Mouse (Mus musculus): ENCODE results near the gene H2afv. TPM values are rescaled to one million over a fixed set of nuclear protein-coding genes. Genes with fewer than 3 reads are reported as not detected.

H2afv gene
- polyA plus RNA-seq, 1 experiment, result 37.2 TPM

- TF ChIP-seq GATA1 (IDR thresholded peaks at IDR 0.05; ENCODE audit: low read length), result no peak
Measured at GRCm38 (mm10) chr11:6475867-6476484, 31.7 kb upstream of the H2afv start, which contains the start of gene Purb. TSS of gene Purb (minus strand) at chr11:6475917.

- no peak for TF ChIP-seq GATA1 (IDR thresholded peaks at IDR 0.05; ENCODE audit: low read length)
Measured at GRCm38 (mm10) chr11:6474874-6475731, 30.9 kb upstream of the H2afv start.

GRCm38 (mm10) chr11:6474381-6474780, 30.1 kb upstream of the H2afv start:
- TF ChIP-seq GATA1 (IDR thresholded peaks at IDR 0.05; ENCODE audit: low read length), result no peak

- TF ChIP-seq GATA1 (IDR thresholded peaks at IDR 0.05; ENCODE audit: low read length), result no peak
Measured at GRCm38 (mm10) chr11:6472076-6472475, 27.8 kb upstream of the H2afv start.

- no peak for TF ChIP-seq GATA1 (IDR thresholded peaks at IDR 0.05; ENCODE audit: low read length)
Measured at GRCm38 (mm10) chr11:6471493-6471892, 27.2 kb upstream of the H2afv start.

- no peak for TF ChIP-seq GATA1 (IDR thresholded peaks at IDR 0.05; ENCODE audit: low read length)
Measured at GRCm38 (mm10) chr11:6471054-6471453, 26.8 kb upstream of the H2afv start.

GRCm38 (mm10) chr11:6468541-6468940, 24.3 kb upstream of the H2afv start:
- TF ChIP-seq GATA1 (IDR thresholded peaks at IDR 0.05; ENCODE audit: low read length), result no peak

GRCm38 (mm10) chr11:6465122-6465521, 20.9 kb upstream of the H2afv start:
- TF ChIP-seq GATA1 (IDR thresholded peaks at IDR 0.05; ENCODE audit: low read length), result no peak

- TF ChIP-seq GATA1 (IDR thresholded peaks at IDR 0.05; ENCODE audit: low read length), result no peak
Measured at GRCm38 (mm10) chr11:6463159-6463837, 19.1 kb upstream of the H2afv start.

- no peak for TF ChIP-seq GATA1 (IDR thresholded peaks at IDR 0.05; ENCODE audit: low read length)
Measured at GRCm38 (mm10) chr11:6456083-6456482, 11.8 kb upstream of the H2afv start.

GRCm38 (mm10) chr11:6447493-6447892, 3.2 kb upstream of the H2afv start:
- TF ChIP-seq GATA1 (IDR thresholded peaks at IDR 0.05; ENCODE audit: low read length), result no peak

- no peak for TF ChIP-seq GATA1 (IDR thresholded peaks at IDR 0.05; ENCODE audit: low read length)
Measured at GRCm38 (mm10) chr11:6445951-6446350, 1.7 kb upstream of the H2afv start.

GRCm38 (mm10) chr11:6445441-6445840, 1.2 kb upstream of the H2afv start:
- no peak for TF ChIP-seq GATA1 (IDR thresholded peaks at IDR 0.05; ENCODE audit: low read length)

- no peak for TF ChIP-seq GATA1 (IDR thresholded peaks at IDR 0.05; ENCODE audit: low read length)
Measured at GRCm38 (mm10) chr11:6443727-6444076, 541 bp downstream of the H2afv start.

GRCm38 (mm10) chr11:6443102-6443501, 1.1 kb downstream of the H2afv start:
- no peak for TF ChIP-seq GATA1 (IDR thresholded peaks at IDR 0.05; ENCODE audit: low read length)

- no peak for TF ChIP-seq GATA1 (IDR thresholded peaks at IDR 0.05; ENCODE audit: low read length)
Measured at GRCm38 (mm10) chr11:6442566-6442965, 1.7 kb downstream of the H2afv start.
